Mouse (Mus musculus) spleen, adult 2 months (tissue): ENCODE results near the gene Nupl1.

Source experiments
- CTCF ChIP-seq: fragments of 200-500 bp; IDR thresholded peaks from 2 replicates; pipeline ENCODE4 v1.5.1; 2011; ENCODE audit warnings: mild to moderate bottlenecking, inconsistent platforms; ENCODE audit not compliant: insufficient read depth, insufficient read length, insufficient replicate concordance; ENCODE audit errors: extremely low read depth
- POLR2A ChIP-seq: fragments of 200-500 bp; IDR thresholded peaks from 2 replicates; pipeline ENCODE4 v1.6.1; 2011; ENCODE audit warnings: low read depth, low read length, inconsistent platforms

DNA sequence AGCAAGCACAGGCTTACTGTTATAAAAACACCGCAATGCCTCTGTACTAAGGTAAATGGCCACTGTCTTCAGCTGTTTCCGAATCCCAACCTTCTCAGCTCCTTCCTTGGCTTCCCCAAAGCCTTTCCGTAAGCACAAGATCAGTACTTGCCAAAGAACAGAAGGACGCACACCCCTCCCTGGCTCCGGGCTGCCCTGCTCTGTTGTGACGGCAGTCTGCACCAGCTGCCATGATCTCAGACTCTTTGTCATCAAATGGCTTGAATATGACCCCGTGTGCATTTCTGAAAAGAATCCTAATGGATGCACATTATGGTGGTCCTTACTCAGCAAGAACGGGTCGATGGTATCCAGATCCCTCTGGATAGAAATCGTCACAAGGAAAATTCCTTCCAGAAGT is 108.0 kb downstream of the Nupl1 start:
- no peak for TF ChIP-seq CTCF
- TF ChIP-seq POLR2A, result no peak
